Mouse (Mus musculus): Measurements from ENCODE around the gene Gle1. TPM values are rescaled to one million over a fixed set of nuclear protein-coding genes. Genes with fewer than 3 reads are reported as not detected.

Gle1 gene
- total RNA-seq, 2 experiments from 2014 or later, result 39.8 to 41.2 TPM

- no peak for ATAC-seq (replicated peaks; ENCODE audit: low FRiP score, poor library complexity, severe bottlenecking)
Measured at GRCm38 (mm10) chr2:29961246-29961645, 26.0 kb downstream of the Gle1 start.

DNA sequence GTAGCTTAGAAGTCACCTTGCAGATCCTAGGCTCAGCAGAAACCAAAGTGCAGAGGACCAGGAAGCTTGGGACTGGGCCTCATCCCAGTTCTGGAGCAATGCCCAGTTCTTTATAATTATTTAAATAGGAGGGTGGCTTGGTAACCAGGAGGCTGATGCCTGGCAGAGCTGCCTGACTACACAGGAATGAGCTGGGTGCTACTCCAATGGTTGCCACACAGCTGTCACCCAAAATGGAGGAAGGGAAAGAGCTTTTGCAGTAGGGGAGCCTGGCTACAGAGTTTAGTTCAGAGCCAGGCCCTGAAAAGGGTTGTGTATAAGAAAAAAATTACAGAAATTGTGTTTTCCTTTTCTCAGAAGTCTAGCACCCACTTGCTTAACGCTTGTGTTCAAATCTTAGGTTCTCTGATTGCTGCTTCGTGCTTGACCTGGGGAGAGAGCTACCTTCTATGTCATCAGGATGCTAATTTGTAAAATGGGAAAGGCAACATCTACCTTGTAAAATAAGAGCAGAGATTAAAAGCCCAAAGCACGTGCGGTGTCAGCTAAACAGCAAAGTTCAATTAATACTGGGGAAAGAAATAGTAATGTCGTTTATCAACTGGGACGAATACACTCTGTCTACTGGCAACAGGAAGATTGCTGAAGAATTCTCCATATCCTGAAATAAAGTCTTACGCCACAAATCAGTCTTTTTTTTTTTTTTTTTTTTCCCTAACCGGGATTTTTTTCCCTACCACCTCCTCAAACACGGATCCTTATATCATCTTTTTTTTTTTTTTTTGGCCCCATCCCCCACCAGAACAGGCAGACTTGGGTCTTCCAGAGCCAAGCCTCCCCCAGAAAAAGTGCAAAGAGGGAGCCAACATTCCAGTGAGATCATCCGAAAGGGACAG is 29.4 kb downstream of the Gle1 start:
- no peak for ATAC-seq (replicated peaks; ENCODE audit: low FRiP score, poor library complexity, severe bottlenecking)

GRCm38 (mm10) chr2:29965250-29965843 is 30.1 kb downstream of the Gle1 start, which contains the start of gene Sptan1:
Gene Sptan1 (plus strand): TSS chr2:29965560.
- peak; percentile 98 for ATAC-seq (replicated peaks; ENCODE audit: low FRiP score, poor library complexity, severe bottlenecking)

- no peak for ATAC-seq (replicated peaks; ENCODE audit: low FRiP score, poor library complexity, severe bottlenecking)
Measured at GRCm38 (mm10) chr2:29965906-29966305, 30.7 kb downstream of the Gle1 start.

- ATAC-seq (replicated peaks; ENCODE audit: low FRiP score, poor library complexity, severe bottlenecking), result no peak
Measured at GRCm38 (mm10) chr2:29966826-29967225, 31.6 kb downstream of the Gle1 start.

DNA sequence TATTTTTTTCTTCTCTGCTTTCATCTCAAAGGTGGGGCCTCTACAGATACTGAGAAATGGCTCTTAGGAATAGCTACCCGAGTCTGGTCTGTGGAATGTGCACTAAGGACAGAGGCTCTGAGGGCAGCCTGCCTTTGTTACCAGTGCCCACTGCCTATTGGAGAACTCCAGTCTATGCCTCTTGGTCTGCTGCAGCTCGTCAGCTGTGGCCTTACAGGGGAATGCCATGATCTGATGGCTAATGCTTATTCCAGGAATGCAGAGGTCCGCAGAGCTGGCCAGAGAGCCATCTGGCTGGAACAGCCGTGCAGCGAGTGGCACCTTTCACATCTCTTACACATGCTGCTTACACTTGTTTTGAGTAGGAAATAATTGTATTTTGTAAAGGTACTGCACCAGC is 32.5 kb downstream of the Gle1 start:
- no peak for ATAC-seq (replicated peaks; ENCODE audit: low FRiP score, poor library complexity, severe bottlenecking)

DNA sequence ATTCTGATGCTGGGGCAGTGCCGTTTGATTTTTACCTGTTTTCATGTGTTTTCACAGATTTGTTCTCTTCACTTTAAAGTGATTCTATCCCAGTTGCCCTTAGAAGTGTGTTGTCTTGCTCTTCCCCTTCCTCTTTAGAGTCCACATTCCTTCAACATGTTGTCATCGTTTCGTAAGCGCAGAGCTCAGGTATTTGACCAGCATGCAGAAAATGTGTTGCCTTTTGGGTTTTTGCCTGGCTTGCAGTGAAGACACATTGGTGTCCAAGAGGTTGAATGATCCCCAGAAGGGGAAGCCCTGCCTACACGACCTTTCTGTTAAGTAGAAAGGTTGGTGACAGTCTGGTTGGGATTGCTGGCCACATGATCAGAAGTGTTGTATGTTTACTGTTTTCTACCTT is 33.4 kb downstream of the Gle1 start:
- ATAC-seq (replicated peaks; ENCODE audit: low FRiP score, poor library complexity, severe bottlenecking), result no peak

DNA sequence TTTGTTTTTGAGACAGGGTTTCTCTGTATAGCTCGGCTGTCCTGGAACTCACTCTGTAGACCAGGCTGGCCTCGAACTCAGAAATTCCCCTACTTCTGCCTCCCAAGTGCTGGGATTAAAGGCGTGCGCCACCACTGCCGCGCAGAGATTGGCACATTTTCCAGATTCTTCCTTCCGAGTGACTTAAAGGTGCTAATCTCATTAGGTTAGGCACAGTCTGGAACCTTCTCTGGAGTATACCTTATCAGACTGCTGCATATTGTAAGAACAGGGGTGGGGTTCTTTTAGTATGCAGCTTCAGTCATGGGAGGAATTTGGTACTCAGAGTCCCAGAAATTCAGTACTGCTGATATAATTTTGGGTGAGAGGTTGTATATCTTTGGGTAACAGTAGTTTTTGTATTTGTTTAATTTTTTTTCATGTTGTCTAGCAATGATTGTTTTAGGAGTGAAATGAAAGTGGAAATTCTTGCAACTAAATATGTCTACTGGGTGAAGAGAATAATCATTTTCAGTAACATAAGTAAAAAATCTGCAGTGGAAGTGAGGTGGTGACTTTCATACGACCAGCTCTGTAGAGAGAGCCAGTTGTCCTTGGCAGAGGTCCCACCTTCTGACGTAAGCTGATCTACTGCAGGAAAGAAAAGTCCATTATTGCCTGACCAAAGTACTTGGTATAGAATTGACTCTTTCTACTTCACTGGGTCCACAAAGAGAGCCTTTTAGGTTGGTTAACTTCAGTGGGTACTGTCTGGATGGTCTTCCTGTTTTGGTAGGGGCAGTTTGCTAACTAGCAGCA is 36.8 kb downstream of the Gle1 start:
- ATAC-seq (replicated peaks; ENCODE audit: low FRiP score, poor library complexity, severe bottlenecking), result peak; percentile 57

DNA sequence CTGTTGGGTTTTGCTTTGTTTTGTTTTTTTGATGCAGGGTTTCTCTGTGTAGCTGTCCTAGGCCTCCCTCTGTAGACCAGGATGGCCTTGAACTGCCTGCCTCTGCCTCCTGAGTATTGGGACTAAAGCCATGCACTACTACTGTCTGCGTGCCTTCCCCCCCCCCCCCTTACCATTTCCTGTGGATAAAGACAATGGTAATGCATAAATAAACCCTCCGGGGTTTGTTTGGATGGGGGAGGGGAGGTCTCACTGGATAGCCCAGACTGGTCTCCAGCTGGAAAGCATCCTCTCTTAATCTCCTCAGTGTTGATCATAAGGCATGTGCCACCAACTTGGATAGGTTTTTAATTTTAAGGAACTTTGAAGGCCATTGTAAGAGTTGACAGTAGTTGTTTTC is 38.3 kb downstream of the Gle1 start:
- no peak for ATAC-seq (replicated peaks; ENCODE audit: low FRiP score, poor library complexity, severe bottlenecking)

- ATAC-seq (replicated peaks; ENCODE audit: low FRiP score, poor library complexity, severe bottlenecking), result no peak
Measured at GRCm38 (mm10) chr2:29977307-29977706, 42.1 kb downstream of the Gle1 start.

GRCm38 (mm10) chr2:29980661-29981060 is 45.4 kb downstream of the Gle1 start:
- ATAC-seq (replicated peaks; ENCODE audit: low FRiP score, poor library complexity, severe bottlenecking), result no peak

- no peak for ATAC-seq (replicated peaks; ENCODE audit: low FRiP score, poor library complexity, severe bottlenecking)
Measured at GRCm38 (mm10) chr2:29991962-29992361, 56.7 kb downstream of the Gle1 start.

GRCm38 (mm10) chr2:30009101-30009500 is 73.9 kb downstream of the Gle1 start:
- no peak for ATAC-seq (replicated peaks; ENCODE audit: low FRiP score, poor library complexity, severe bottlenecking)

Other genes with a start within 250 kb of the Gle1 start
- not detected in 2 replicates for gene Gm13420, start 183.7 kb upstream of the Gle1 start, total RNA-seq (2015; ENCODE audit: low replicate concordance)
- gene Gm13420, start 183.7 kb upstream of the Gle1 start, total RNA-seq (2017; ENCODE audit: low replicate concordance), result not detected in 2 replicates
- not detected in 2 replicates for gene Gm13547, start 176.1 kb upstream of the Gle1 start, total RNA-seq (2015; ENCODE audit: low replicate concordance)
- gene Gm13547, start 176.1 kb upstream of the Gle1 start, total RNA-seq (2017; ENCODE audit: low replicate concordance), result not detected in 2 replicates
- 2.2 TPM in 1 of 2 replicates, not detected in the other for gene Coq4, start 147.9 kb upstream of the Gle1 start, total RNA-seq (2015; ENCODE audit: low replicate concordance)
- gene Coq4, start 147.9 kb upstream of the Gle1 start, total RNA-seq (2017; ENCODE audit: low replicate concordance), result 2.6 and 6.1 TPM in 2 replicates
- gene Trub2, start 146.9 kb upstream of the Gle1 start, total RNA-seq (2015; ENCODE audit: low replicate concordance), result 10.8 and 14.7 TPM in 2 replicates
- 17.4 and 27.7 TPM in 2 replicates for gene Trub2, start 146.9 kb upstream of the Gle1 start, total RNA-seq (2017; ENCODE audit: low replicate concordance)
- gene Slc27a4, start 132.8 kb upstream of the Gle1 start, total RNA-seq (2015; ENCODE audit: low replicate concordance), result 2.5 and 4.6 TPM in 2 replicates
- 1.4 and 2.0 TPM in 2 replicates for gene Slc27a4, start 132.8 kb upstream of the Gle1 start, total RNA-seq (2017; ENCODE audit: low replicate concordance)
- 13.7 and 26.8 TPM in 2 replicates for gene Urm1, start 115.4 kb upstream of the Gle1 start, total RNA-seq (2015; ENCODE audit: low replicate concordance)
- 4.5 and 4.6 TPM in 2 replicates for gene Urm1, start 115.4 kb upstream of the Gle1 start, total RNA-seq (2017; ENCODE audit: low replicate concordance)
- 44.9 and 66.3 TPM in 2 replicates for gene Cercam, start 66.3 kb upstream of the Gle1 start, total RNA-seq (2015; ENCODE audit: low replicate concordance)
- 36.4 and 48.1 TPM in 2 replicates for gene Cercam, start 66.3 kb upstream of the Gle1 start, total RNA-seq (2017; ENCODE audit: low replicate concordance)
- 168 and 212 TPM in 2 replicates for gene Odf2, start 46.2 kb upstream of the Gle1 start, total RNA-seq (2015; ENCODE audit: low replicate concordance)
- 352 and 377 TPM in 2 replicates for gene Odf2, start 46.2 kb upstream of the Gle1 start, total RNA-seq (2017; ENCODE audit: low replicate concordance)
- 33.5 and 34.6 TPM in 2 replicates for gene Sptan1, start 30.1 kb downstream of the Gle1 start, total RNA-seq (2015; ENCODE audit: low replicate concordance)
- 16.2 and 17.8 TPM in 2 replicates for gene Sptan1, start 30.1 kb downstream of the Gle1 start, total RNA-seq (2017; ENCODE audit: low replicate concordance)
- gene Wdr34, start 113.5 kb downstream of the Gle1 start, total RNA-seq (2015; ENCODE audit: low replicate concordance), result 2.1 and 3.2 TPM in 2 replicates
- 0.26 TPM in 1 of 2 replicates, not detected in the other for gene Wdr34, start 113.5 kb downstream of the Gle1 start, total RNA-seq (2017; ENCODE audit: low replicate concordance)
- 56.2 and 60.5 TPM in 2 replicates for gene Set, start 122.0 kb downstream of the Gle1 start, total RNA-seq (2015; ENCODE audit: low replicate concordance)
- gene Set, start 122.0 kb downstream of the Gle1 start, total RNA-seq (2017; ENCODE audit: low replicate concordance), result 155 and 219 TPM in 2 replicates
- not detected in 2 replicates for gene Pkn3, start 142.3 kb downstream of the Gle1 start, total RNA-seq (2015; ENCODE audit: low replicate concordance)
- gene Pkn3, start 142.3 kb downstream of the Gle1 start, total RNA-seq (2017; ENCODE audit: low replicate concordance), result not detected in 2 replicates
- gene Zdhhc12, start 158.2 kb downstream of the Gle1 start, total RNA-seq (2015; ENCODE audit: low replicate concordance), result 8.6 and 13.4 TPM in 2 replicates
- gene Zdhhc12, start 158.2 kb downstream of the Gle1 start, total RNA-seq (2017; ENCODE audit: low replicate concordance), result 2.3 and 4.0 TPM in 2 replicates
- 10.9 and 27.4 TPM in 2 replicates for gene Zer1, start 189.2 kb downstream of the Gle1 start, total RNA-seq (2015; ENCODE audit: low replicate concordance)
- gene Zer1, start 189.2 kb downstream of the Gle1 start, total RNA-seq (2017; ENCODE audit: low replicate concordance), result 6.7 and 11.7 TPM in 2 replicates
- gene Tbc1d13, start 198.3 kb downstream of the Gle1 start, total RNA-seq (2015; ENCODE audit: low replicate concordance), result 4.7 and 9.2 TPM in 2 replicates
- 4.8 and 13.2 TPM in 2 replicates for gene Tbc1d13, start 198.3 kb downstream of the Gle1 start, total RNA-seq (2017; ENCODE audit: low replicate concordance)
- gene Endog, start 236.1 kb downstream of the Gle1 start, total RNA-seq (2015; ENCODE audit: low replicate concordance), result not detected in 2 replicates
- gene Endog, start 236.1 kb downstream of the Gle1 start, total RNA-seq (2017; ENCODE audit: low replicate concordance), result 1.7 TPM in 1 of 2 replicates, not detected in the other
- gene Spout1, start 243.0 kb downstream of the Gle1 start, total RNA-seq (2015; ENCODE audit: low replicate concordance), result 2.9 and 10.5 TPM in 2 replicates
- 3.5 and 7.6 TPM in 2 replicates for gene Spout1, start 243.0 kb downstream of the Gle1 start, total RNA-seq (2017; ENCODE audit: low replicate concordance)

Measured in erythroid progenitor cell, adult 5-6 weeks (primary cell).